Mouse (Mus musculus) activated CD4-positive, CD25-positive, alpha-beta regulatory T cell, adult 4 months (primary cell): ENCODE results near the gene Map3k7cl. TPM values are rescaled to one million over a fixed set of nuclear protein-coding genes. Genes with fewer than 3 reads are reported as not detected.

ENCODE experiments used
- ATAC-seq: one replicate; pipeline ENCODE4 v1.8.0; 2017
- polyA plus RNA-seq, 2 experiments: library from polyadenylated mRNA; unstranded; fragments of 100-300 nt; shearing (Covaris generic); gene quantifications; one replicate each; pipeline ENCODE4 v1.2.1; 2017

Gene Map3k7cl
- polyA plus RNA-seq, 2 experiments from 2014 or later = not detected

DNA sequence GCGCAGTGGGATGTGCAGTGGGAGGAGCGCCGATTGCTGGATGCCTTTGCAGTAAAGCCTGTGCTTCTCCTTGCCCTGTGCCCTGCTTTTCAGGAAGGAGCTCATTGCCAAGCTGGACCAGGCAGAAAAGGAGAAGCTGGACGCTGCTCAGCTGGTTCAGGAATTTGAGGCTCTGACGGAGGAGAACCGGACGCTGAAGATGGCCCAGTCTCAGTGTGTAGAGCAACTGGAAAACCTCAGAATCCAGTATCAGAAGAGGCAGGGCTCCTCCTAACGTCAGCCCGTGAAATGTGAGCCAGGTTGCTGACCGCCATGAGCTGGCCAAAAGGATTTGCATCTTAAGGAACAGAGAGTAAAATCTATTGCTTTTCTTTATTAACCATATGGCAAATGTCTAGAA, 41.0 kb downstream of the Map3k7cl start:
- no peak for ATAC-seq

DNA sequence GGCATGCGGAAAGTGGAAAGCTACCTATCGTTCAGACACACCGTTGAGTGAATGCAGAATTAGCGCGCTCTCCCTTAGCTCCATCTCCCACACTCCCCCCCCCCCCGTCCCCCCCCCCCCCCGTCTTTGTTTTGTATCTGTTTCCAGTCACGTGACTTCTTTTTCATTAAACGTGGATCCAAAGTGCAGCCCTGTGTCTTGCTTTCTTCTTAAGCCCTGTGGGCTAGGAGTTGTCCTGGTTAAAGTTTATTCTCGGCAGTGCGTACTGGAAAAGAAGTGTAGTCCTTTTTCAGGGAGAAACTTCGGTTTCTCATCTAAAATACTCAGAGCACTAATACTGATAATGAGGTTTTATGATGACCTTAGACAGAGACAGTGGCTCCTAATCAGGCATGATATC, 42.0 kb downstream of the Map3k7cl start:
- ATAC-seq = no peak

DNA sequence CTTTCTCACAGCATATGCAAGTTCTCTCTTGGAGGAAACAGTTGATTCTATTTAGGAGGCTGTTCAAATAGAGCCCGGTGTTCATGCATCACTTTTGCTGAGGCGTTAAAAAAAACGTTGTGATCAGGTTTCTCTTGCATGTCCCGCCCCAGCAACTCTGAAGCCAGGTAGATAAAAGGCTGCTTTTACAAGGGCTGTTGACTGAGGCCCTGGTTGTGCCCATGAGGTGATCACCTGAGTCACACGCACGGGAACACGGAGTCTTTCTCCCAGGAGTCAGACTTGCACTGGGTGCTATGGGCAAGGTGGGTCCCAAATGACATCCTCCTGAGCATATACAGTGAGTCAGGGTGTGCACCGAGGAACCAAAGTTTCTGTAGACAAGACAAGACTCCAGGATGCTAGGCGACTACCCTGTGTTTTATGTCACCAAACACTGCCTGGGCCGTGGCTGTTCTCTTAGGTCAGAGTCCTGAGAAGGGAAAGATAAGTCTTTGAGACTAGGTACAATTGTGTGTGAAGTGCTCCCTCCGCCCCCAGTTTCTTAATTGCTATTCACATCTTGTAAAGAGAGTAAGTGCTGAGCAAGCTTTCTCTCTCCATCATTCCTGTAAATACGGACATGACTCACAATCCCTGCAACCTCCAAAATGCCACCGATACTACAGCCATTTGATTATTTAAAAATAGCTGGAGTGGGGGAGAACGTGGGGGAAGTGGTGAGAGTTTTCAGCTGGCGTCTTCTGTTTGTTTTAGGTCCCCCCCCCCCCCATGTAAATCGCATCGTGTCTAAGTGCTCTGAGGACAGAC, 49.8 kb downstream of the Map3k7cl start:
- ATAC-seq = no peak

DNA sequence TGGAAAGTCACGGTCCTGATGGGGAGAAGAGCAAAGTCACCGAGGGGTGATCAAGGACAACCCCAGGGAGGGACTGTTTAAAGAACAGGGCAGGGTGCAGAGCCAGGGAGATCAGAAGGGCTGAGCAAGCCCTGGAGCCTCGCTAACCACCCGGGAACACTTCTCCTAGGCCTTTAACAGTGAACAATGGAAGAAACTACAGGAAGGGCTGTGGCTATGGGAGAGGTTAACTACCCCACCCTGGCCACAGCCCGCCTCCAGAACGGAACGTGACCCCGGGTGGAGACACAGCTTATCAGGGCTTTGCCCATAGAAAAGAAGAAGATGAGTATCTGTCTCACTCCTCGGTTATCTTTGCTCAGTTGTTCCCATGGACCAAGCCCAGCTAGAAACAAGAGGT, 50.9 kb downstream of the Map3k7cl start:
- no peak for ATAC-seq

DNA sequence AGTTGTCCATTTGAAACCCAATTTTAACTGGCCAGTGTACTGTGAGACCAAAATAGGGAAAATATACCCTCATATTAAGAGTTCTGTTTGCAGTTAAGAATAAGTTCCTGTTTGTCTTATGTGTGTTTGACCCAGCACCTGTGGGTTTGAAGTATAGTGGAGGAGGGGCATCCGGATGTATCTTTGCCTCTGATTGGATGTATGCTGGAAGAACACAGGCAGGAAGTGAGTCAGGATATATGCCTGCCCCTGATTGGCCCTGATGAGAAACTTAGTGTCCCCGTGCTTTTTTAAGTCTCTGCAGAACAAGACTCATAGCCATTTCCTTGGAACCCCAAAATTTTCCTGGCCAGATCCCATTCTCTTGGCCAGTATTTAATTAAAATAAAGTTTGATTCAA, 51.8 kb downstream of the Map3k7cl start:
- peak; percentile 32 for ATAC-seq

DNA sequence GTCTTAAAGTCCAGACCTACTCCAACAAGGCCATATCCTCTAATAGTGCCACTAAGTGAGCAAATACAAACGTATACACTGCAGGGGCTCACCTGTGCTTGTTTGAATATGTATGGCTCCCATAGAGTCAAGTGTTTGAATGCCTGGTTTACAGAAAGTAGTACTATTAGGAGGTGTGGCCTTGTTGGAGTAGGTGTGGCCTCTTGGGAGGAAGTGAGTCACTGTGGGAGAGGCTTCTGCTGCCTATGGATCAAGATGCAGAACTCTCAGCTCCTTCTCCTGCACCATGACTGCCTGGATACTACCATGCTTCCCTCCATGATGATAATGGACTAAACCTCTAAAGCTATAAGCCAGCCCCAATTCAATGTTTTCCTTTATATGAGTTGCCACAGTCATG, 54.3 kb downstream of the Map3k7cl start:
- no peak for ATAC-seq

DNA sequence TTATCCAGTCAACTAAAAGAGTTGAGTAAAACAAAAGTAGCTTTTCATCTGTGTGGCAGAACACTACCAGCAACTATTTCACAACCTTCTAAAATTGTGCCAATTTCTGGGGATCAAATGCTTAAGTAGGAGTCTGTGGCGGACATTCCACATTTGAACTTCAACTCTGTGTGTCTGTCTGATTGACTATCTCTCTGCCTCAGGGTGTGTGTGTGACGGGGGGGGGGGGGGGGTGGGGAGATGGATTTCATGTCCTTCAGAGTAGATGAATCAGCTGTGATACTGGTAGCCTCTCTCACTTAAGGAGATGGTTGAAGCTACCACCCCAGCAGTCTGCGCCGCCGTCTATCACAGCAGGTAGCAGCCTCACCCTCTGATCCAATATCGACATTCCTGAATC, 54.8 kb downstream of the Map3k7cl start:
- no peak for ATAC-seq

DNA sequence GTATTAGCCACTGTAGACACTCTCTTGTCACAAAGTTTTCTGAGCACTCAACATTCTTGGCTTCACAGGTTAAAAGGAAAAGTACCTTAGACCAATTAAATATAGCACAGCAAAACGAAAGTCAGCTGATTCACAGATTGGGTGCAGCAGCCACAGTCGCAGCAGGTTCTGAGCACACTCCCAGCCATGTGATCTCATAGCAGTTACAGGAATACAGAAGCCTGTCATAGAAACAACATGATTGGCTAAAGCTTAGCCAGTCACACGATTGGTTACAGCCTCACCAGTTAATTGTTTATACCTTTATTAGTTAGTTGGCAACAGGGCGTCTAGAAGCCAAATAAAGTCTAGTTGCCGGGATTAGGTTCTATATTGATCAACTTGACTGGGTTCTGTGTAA, 57.0 kb downstream of the Map3k7cl start:
- peak; percentile 28 for ATAC-seq

DNA sequence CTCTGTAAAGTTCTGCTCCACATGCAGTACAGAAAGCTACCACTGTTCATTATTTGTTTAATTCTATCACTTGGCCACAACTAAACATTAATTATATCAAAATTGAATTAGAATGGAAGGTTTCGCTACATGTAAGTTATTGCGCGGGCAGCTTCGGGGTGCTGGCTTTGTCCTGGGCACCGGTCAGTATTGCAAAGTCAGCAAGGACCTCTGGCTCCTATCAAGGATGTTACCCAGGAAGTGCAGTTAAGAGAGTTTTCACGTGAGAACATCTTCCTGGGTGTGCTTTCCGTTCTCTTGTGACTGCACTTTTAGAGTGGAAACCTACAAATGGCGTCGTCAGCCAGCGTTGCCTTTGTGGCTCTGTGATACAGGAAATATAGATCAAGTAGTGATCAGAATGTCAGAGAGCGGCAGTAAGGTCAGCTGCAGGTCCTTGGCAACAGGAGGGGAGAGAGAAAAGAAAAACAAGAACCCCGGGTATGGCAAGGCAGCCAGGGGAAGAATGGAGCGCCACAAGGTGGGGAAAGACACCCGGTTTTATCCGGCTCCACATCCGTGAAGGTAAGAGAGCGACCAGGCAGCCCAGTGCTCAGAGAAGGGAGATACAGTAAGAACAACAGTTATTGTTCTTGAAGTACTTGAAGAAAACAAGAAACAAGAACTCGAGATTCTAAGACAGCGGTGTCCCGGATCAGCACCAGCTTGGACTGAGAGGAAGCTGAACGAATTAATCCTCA, 57.6 kb downstream of the Map3k7cl start:
- ATAC-seq = no peak

DNA sequence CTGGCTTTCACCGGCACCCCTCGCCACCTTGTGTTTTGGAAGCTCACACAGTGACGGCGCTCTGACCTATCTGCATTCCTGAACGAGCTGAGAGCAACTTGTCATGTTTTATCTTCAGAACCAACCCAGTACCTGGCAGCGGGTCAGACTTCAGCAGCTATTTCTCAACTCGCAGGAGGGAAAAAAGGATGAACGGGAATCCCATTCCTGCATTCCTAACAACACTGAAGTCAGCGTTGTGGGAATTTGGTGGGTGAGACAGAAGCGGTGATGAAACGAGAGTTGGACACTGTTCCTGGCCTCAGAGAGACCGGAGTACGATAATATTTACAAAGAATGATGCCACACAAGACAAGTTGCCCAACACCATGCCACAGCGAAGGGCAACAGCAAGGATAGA, 58.3 kb downstream of the Map3k7cl start:
- no peak for ATAC-seq

DNA sequence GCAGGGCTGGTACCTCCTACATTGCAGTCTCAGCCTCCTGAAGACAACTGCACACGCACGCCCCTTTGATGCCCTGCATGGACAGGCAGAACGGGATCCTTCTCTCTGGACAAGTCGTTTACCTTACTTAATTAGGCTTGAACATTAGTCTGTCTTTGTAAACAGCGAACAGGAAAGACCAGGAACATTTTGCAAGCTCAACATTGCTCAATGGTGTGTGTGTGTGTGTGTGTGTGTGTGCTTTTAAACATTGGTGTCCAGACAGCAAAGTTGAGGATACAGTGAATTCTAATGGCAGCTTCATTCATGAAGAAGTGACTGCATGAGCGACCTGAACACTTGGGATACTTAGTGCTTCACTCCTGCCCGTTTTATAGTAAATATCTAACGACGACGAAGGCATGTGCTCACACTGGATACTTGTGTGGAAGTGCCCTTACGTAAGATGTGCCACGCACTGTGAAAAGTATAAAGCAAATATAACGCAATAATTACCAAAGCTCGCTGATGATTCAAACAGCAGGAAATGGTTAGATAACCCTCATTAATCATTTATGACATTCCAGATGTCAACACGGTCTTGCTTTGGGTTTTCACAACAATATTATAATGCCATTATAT, 59.2 kb downstream of the Map3k7cl start:
- ATAC-seq = no peak

DNA sequence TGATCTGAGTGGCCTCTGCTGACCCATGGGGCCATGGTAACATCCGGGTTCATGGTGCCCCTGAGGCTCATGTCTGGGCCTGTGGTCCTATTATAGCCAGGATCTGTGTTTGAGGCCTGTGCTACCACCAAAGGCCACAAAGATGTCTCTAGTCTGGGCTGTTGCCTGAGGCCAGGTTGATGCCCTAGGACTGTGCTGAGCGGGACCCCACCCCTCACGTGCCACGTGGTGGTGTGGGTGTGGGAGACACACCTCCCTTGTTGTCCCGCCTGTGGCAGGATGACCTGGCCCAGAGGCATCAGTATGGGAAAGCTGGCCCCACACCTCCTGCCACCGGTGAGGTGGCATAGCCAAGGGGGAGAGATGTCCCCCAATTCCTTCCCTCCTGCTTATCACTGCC, 64.2 kb downstream of the Map3k7cl start:
- no peak for ATAC-seq

DNA sequence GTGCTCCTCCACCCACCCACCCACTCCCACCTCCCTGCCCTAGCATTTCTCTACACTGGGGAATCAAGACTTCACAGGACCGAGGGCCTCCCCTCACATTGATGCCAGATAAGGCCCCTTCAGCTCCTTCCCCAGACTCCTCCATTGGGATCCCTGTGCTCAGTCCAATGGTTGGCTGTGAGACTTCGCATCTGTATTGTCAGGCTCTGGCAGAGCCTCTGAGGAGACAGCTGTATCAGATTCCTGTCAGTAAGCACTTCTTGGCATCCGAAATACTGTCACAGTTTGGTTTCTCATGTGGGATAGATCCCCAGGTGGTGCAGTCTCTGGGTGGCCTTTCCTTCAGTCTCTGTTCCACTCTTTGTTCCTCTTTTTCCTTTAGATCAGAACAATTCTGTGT, 68.1 kb downstream of the Map3k7cl start:
- no peak for ATAC-seq

DNA sequence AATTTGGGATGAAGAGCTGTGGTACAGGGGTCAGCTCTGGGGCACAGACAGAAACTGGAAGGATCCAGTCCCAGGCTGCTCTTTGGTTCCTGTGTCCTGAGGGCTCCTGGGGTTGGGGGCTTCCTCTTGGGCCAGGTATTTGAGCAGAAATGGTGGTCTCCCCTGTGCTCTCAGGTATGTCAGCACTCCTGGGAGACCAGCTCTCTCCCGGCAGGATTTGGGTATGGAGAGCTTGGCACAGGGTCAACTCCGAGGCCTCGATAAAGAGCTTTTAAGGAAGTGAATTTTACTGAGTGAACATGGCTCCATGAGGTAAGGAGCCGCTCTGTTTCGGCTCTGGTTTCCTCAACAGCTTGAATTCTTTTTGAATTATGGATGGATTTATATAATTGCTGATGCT, 70.8 kb downstream of the Map3k7cl start:
- ATAC-seq = no peak

DNA sequence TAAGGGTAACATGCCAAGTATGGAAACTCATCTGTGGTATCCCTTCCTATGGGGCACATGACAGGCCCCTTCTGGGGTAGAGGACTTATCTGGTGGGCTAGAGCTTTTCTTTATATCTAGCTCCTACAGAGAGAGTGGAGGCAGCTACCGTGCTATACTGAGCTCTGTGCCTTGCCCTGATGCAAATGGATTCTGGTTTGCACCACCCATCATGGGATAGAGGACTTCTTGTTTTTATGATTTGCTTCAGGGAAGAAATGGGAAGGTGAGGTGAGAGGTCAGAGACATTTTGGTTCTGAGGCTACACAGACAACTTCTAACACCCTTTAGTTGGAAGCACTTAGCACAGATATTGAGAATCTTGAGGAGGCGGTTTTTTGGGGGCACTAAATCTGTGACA, 71.8 kb downstream of the Map3k7cl start:
- no peak for ATAC-seq

DNA sequence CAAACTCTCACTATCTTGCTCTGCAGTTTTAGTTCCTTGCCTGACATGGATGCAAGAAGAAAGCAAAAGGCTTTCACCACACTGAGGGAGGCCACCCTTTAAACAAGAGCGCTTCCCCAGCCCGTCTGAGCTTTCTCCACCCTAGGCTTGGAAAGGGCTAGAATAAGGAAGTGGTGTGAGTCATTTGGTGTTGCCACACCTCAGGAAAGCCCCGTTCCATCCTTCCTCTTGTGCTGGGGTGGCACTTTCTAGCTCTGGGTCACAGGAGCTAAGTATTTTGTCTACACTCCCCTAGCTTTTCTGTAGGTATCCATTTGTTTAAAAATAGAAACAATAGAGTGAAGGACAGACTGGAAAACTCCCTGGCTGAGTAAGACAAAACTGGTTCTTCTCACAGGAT, 72.2 kb downstream of the Map3k7cl start:
- no peak for ATAC-seq

DNA sequence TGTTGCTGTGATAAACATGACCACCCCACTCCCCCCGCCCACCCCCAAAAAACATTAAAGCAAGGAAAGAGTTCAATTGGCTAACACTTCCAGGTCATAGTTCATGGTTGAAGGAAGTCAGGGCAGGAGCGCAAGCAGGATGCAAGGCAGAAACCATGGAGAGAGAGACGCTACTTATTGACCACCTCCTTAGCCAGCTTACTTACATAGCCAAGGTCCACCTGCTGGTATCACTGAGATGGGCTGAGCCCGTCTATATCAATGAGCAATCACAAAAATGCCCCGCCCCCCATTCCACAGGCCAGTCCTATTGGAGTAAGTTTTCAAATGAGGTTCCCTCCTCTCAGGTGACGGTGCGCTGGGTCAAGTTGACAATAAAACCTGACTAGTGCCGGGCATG, 72.7 kb downstream of the Map3k7cl start:
- no peak for ATAC-seq

DNA sequence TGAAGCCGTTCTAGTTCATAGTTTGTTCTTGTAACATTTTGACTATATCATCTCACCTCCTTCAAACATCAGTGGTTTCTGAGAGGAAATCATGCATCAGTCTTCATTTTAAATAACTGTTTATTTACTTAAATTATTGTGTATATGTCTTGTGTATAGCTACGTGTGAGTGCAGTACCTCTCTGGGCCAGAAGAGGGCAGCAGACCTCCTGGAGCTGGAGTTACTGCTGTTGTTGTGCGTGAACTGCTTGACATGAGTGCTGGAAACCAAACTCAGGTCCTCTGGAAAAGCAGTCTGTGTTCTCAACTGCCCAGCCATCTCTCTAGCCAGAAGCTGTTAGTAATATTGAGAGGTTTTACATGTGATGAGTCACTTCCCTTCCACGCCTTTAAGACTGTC, 73.6 kb downstream of the Map3k7cl start:
- ATAC-seq = no peak

DNA sequence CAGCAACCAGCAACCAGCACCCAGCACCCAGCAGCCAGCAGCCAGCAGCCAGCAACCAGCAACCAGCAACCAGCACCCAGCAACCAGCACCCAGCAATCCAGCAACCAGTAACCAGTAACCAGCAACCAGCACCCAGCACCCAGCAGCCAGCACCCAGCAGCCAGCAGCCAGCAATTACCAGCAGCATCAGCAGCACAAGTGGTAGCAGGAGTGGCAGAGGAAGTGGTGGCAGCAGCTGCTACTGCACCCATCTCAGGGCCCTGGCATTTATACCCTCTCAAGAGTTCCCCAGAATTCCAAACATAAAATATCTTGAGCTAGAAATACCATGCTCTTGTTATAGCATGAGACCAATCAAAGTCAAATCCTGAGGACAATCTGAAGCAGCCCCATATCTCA, 81.6 kb downstream of the Map3k7cl start:
- ATAC-seq = no peak

DNA sequence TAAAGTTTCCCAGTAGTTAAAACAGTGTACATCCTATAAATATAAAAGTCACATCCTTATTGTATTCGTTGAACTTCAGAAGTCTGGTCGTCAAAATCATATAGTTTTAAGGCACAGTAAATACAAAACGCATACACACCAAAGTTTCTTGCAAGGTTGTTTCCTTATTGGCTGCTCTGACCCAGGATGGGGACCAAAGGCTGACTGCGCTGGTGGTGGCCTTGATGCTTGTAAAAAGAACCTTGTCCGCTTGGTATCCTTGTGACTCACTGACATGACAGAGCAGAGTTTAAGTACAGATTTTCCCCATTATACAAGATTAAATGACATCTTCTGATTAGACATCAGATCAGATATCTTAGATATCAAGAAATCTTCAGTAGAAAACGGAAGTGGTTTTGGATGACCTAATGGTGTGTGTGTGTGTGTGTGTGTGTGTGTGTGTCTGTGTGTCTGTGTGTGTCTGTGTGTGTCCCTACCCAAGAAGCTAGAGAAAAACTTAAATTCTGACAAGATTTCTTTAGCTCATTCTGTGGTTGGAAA, 82.2 kb downstream of the Map3k7cl start:
- ATAC-seq = no peak

DNA sequence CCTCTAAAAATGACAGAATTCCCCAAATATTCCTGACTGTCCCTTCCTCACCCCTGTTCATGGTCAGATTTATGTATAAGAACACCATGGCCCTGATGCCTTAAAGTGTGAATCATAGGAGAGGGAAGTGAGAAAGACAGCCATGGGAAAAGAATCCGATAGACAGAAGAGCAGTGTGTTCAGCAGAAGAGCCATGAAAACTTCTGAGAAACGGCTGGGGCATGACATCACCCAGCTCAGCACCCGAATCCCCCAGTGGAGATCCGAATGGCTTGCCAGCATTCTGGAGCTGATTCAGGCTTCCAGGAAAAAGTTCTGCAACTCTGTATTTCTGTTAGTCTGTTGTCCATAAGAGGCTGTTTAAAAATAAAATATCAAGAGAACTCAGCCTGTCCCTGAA, 82.7 kb downstream of the Map3k7cl start:
- ATAC-seq = no peak

DNA sequence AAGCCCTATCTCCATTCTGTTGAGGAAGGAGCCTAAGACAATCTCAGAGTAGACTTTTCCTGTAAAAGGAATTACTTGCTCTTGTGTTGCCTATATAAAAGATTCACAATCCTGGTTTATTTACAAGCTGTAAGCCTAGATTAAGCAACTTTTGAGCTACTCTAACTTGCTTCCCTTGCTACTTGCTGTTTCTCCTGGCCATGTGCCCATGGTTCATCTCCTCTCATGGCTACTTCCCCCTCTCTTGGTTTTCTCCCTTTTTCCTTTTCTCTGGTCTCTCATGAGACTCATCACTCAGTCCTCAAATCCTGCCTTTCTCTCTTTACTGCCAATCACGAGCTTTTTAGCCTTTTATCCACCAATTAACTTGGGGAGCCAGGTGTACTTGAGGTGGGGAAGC, 85.0 kb downstream of the Map3k7cl start:
- no peak for ATAC-seq

DNA sequence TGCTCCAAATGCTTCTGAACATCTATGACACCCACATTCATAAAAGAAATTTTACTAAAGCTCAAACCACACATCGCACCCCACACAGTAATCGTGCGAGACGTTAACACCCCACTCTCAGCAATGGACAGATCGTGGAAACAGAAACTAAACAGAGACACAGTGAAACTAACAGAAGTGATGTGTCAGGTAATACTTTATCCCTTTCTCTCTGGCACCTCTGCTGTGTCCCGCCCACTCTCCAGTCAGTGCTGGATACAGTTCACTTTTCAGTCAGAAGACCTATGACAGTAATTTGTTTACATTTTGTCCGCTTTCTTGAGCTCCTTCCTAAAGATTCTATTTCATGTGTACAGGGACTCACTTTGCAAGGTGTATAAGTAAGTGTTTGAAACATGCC, 89.1 kb downstream of the Map3k7cl start:
- ATAC-seq = peak; percentile 54
